ENCODE assay signal across 8 mouse cellular contexts in genomic region chr8:84067911-84068310, GRCm38 (mm10). TPM values are rescaled to one million over a fixed set of nuclear protein-coding genes. Genes with fewer than 3 reads are reported as not detected.
DNase-seq lines count a peak whose midpoint lies in the region; ATAC-seq and TF ChIP-seq lines count a peak whose summit lies in the region.

No protein-coding gene starts in this region.

- TF ChIP-seq EP300 in CH12.LX (IDR thresholded peaks at IDR 0.05; ENCODE audit: low read length) = no peak
- no peak for TF ChIP-seq EP300 in liver, postnatal 0 days (IDR thresholded peaks at IDR 0.05; ENCODE audit: low read depth)

- no peak overlapping the region for H3K27ac ChIP-seq in CH12.LX (ENCODE audit: insufficient read depth, low read depth)
- H3K27ac ChIP-seq in heart, embryonic 16.5 days (ENCODE audit: low read length) = peak overlapping the region; percentile 5
- H3K27ac ChIP-seq in liver, postnatal 0 days (ENCODE audit: low read depth) = no peak overlapping the region

- H3K27me3 ChIP-seq in CH12.LX (replicated peaks) = no peaks in the 10 kb centered on the region
- no peaks in the 10 kb centered on the region for H3K27me3 ChIP-seq in heart, embryonic 16.5 days (ENCODE audit: control insufficient read depth, insufficient read depth, low read length)
- no peaks in the 10 kb centered on the region for H3K27me3 ChIP-seq in liver, postnatal 0 days (ENCODE audit: insufficient read depth, low read length)

- H3K4me2 ChIP-seq in CH12.LX (ENCODE audit: insufficient read depth, low read depth, poor library complexity, severe bottlenecking) = peak overlapping the region; percentile 81
- H3K4me2 ChIP-seq in heart, embryonic 16.5 days (ENCODE audit: low read depth, low read length) = peak overlapping the region; percentile 63
- peak overlapping the region; percentile 94 for H3K4me2 ChIP-seq in liver, postnatal 0 days (ENCODE audit: low read depth, low read length)

- ATAC-seq in heart, embryonic 16.5 days (replicated peaks; ENCODE audit: extremely low read depth, insufficient read depth, low FRiP score) = no peak
- no peak for ATAC-seq in liver, postnatal 0 days

- TF ChIP-seq POLR2A in CH12.LX (IDR thresholded peaks at IDR 0.05; ENCODE audit: low read depth, low read length) = no peak

- peaks cover 14% of the 10 kb centered on the region; the same call in 1 of the 2 replicates for H3K79me2 ChIP-seq in CH12.LX (replicated peaks; ENCODE audit: control insufficient read depth, extremely low read depth, insufficient read depth, poor library complexity, severe bottlenecking)

- H3K4me3 ChIP-seq in CH12.LX (replicated peaks in 1 of 3; ENCODE audit: low read depth in 2 of 3, low read length in 2 of 3, poor library complexity in 1 of 3) = peak overlapping the region in 2 of 3 experiments; percentile 61 to 70
- H3K4me3 ChIP-seq in heart, embryonic 16.5 days (ENCODE audit: low read length) = peak overlapping the region; percentile 85; the same call in 1 of the 2 replicates
- peak overlapping the region; percentile 74; the same call in 1 of the 2 replicates for H3K4me3 ChIP-seq in liver, postnatal 0 days (ENCODE audit: low read depth, low read length)

- in situ Hi-C loops in CH12.LX (cut with MboI; ENCODE audit: low pct_ligation_motif_present, low pct_unique_long_range_greater_than_20kb, low sequenced_read_pairs) = no loop called here

- no peaks in the 10 kb centered on the region for H3K9me3 ChIP-seq in CH12.LX (replicated peaks; ENCODE audit: low read length)
- H3K9me3 ChIP-seq in heart, embryonic 16.5 days (replicated peaks; ENCODE audit: control insufficient read depth, low read length) = no peaks in the 10 kb centered on the region
- no peaks in the 10 kb centered on the region for H3K9me3 ChIP-seq in liver, postnatal 0 days (ENCODE audit: low read length)

- peaks cover 25 to 66% of the 10 kb centered on the region in 2 experiments for H3K4me1 ChIP-seq in CH12.LX (ENCODE audit: control insufficient read depth in 1 of 2, insufficient read depth in 2 of 2)
- H3K4me1 ChIP-seq in heart, embryonic 16.5 days (ENCODE audit: control insufficient read depth, insufficient read depth, low read length) = peaks cover 47% of the 10 kb centered on the region
- H3K4me1 ChIP-seq in liver, postnatal 0 days (ENCODE audit: insufficient read depth) = peaks cover 44% of the 10 kb centered on the region

- 69% methylated on average over 7 of the region's 7 CpGs for WGBS in heart, embryonic 16.5 days
- 80% methylated on average over 7 of the region's 7 CpGs for WGBS in liver, postnatal 0 days (ENCODE audit: insufficient replicate concordance)

- no peak for TF ChIP-seq CTCF in CH12.LX (conservative IDR thresholded peaks at IDR 0.05 in 1 of 2, IDR thresholded peaks at IDR 0.05 in 1 of 2; ENCODE audit: low read depth in 2 of 2, low read length in 2 of 2)
- TF ChIP-seq CTCF in liver, postnatal 0 days (IDR thresholded peaks at IDR 0.05; ENCODE audit: low read depth) = no peak

- DNase-seq in heart, adult 11 months = peak; percentile 92
- DNase-seq in heart, postnatal 4 days = no peak
- no peak for DNase-seq in CH12.LX (ENCODE audit: extremely low read depth)
- no peak for DNase-seq in liver, postnatal 0 days
- DNase-seq in adrenal gland, postnatal 36 days = no peak
- DNase-seq in cerebellum, postnatal 36 days = no peak
- no peak for DNase-seq in embryo, embryonic 10 days (ENCODE audit: low spot score)

- no peak for TF ChIP-seq RAD21 in CH12.LX (IDR thresholded peaks at IDR 0.05; ENCODE audit: low read depth, low read length)

- dilution Hi-C loops in CH12.LX (cut with MboI; ENCODE audit: extremely low pct_ligation_motif_present, extremely low pct_unique_long_range_greater_than_20kb, low sequenced_read_pairs) = no loop called here

- H3K9ac ChIP-seq in CH12.LX (ENCODE audit: insufficient read depth, low read depth) = peak overlapping the region; percentile 43; the same call in 1 of the 2 replicates
- H3K9ac ChIP-seq in heart, embryonic 16.5 days (ENCODE audit: low read length) = no peak overlapping the region
- H3K9ac ChIP-seq in liver, postnatal 0 days (replicated peaks) = no peak overlapping the region

- peaks cover 0 to 22% of the 10 kb centered on the region in 2 experiments for H3K36me3 ChIP-seq in CH12.LX (replicated peaks in 1 of 2; ENCODE audit: control insufficient read depth in 1 of 2, insufficient read depth in 1 of 2, low read length in 1 of 2)
- H3K36me3 ChIP-seq in heart, embryonic 16.5 days (ENCODE audit: control insufficient read depth, insufficient read depth) = no peaks in the 10 kb centered on the region
- H3K36me3 ChIP-seq in liver, postnatal 0 days (replicated peaks; ENCODE audit: insufficient read depth, low read length) = no peaks in the 10 kb centered on the region

TF ChIP-seq in CH12.LX, 34 proteins besides CTCF, POLR2A, EP300 and RAD21:
- TF ChIP-seq ZNF384 (IDR thresholded peaks at IDR 0.05; ENCODE audit: low read depth, low read length) = no peak
- no peak for TF ChIP-seq UBTF (IDR thresholded peaks at IDR 0.05; ENCODE audit: low read depth, low read length)
- no peak for TF ChIP-seq KAT2A (IDR thresholded peaks at IDR 0.05; ENCODE audit: insufficient replicate concordance, low read length)
- TF ChIP-seq MAFK (IDR thresholded peaks at IDR 0.05; ENCODE audit: insufficient replicate concordance, low read length) = no peak
- TF ChIP-seq ZC3H11A (IDR thresholded peaks at IDR 0.05; ENCODE audit: low read depth, low read length) = no peak
- TF ChIP-seq MEF2A (IDR thresholded peaks at IDR 0.05; ENCODE audit: borderline replicate concordance, low read depth, low read length) = no peak
- TF ChIP-seq TBP (conservative IDR thresholded peaks at IDR 0.05; ENCODE audit: low read depth, low read length) = no peak
- TF ChIP-seq CHD1 (IDR thresholded peaks at IDR 0.05; ENCODE audit: low read depth, low read length) = no peak

RNA-seq across cellular contexts. Expression of gene Rfx1, which starts 1.3 kb away (rescaled TPM):
- 10 to 100 TPM; 12.5 to 13.5 TPM for total RNA-seq in heart, postnatal 4 days (2021)
- total RNA-seq in CH12.LX (2012; rRNA removed) (9.9 and 10.8 TPM in 2 replicates), CH12.LX (2014; rRNA removed) (3.2 and 3.5 TPM in 2 replicates)
- polyA plus RNA-seq in CH12.LX (2012; ENCODE audit: insufficient read length, low read depth) = 10.7 and 13.1 TPM in 2 replicates
- polyA plus RNA-seq in heart, embryonic 16.5 days (2015; fragmentation: Nextera tagmentation; extraction: Ambion mirVana) = 5.9 and 6.4 TPM in 2 replicates
- 1.3 and 1.5 TPM in 2 replicates for polyA plus RNA-seq in liver, postnatal 0 days (2015; fragmentation: Nextera tagmentation; extraction: Ambion mirVana)
- total RNA-seq in adrenal gland, postnatal 36 days (2021) = 10 to 100 TPM; 13.2 to 19.9 TPM

RNA-seq across cellular contexts. Expression of gene Gm10643, which starts 3.0 kb away (rescaled TPM):
- 1 to 10 TPM; 3.7 to 4.5 TPM for total RNA-seq in heart, postnatal 4 days (2021)
- total RNA-seq in CH12.LX (2012; rRNA removed) = 0.55 and 0.76 TPM in 2 replicates
- total RNA-seq in CH12.LX (2014; rRNA removed) = 0.39 and 0.42 TPM in 2 replicates
- 0.14 TPM in 1 of 2 replicates, not detected in the other for polyA plus RNA-seq in CH12.LX (2012; ENCODE audit: insufficient read length, low read depth)
- 0.95 and 1.2 TPM in 2 replicates for polyA plus RNA-seq in heart, embryonic 16.5 days (2015; fragmentation: Nextera tagmentation; extraction: Ambion mirVana)
- 0.36 and 0.41 TPM in 2 replicates for polyA plus RNA-seq in liver, postnatal 0 days (2015; fragmentation: Nextera tagmentation; extraction: Ambion mirVana)
- total RNA-seq in adrenal gland, postnatal 36 days (2021) = 1 to 10 TPM; 3.1 to 3.2 TPM

RNA-seq across cellular contexts. Expression of gene Rln3, which starts 23.1 kb away (rescaled TPM):
- total RNA-seq in heart, postnatal 4 days (2021) = not detected
- total RNA-seq in CH12.LX (2012; rRNA removed) = not detected in 2 replicates
- not detected in 2 replicates for total RNA-seq in CH12.LX (2014; rRNA removed)
- polyA plus RNA-seq in CH12.LX (2012; ENCODE audit: insufficient read length, low read depth) = not detected in 2 replicates
- 0.24 TPM in 1 of 2 replicates, not detected in the other for polyA plus RNA-seq in heart, embryonic 16.5 days (2015; fragmentation: Nextera tagmentation; extraction: Ambion mirVana)
- polyA plus RNA-seq in liver, postnatal 0 days (2015; fragmentation: Nextera tagmentation; extraction: Ambion mirVana) = 0.18 TPM in 1 of 2 replicates, not detected in the other
- not detected for total RNA-seq in adrenal gland, postnatal 36 days (2021)

RNA-seq across cellular contexts. Expression of gene Il27ra, which starts 25.5 kb away (rescaled TPM):
- 1 to 10 TPM; 4.0 to 4.2 TPM for total RNA-seq in heart, postnatal 4 days (2021)
- total RNA-seq in CH12.LX (2012; rRNA removed) (0.97 and 1.4 TPM in 2 replicates), CH12.LX (2014; rRNA removed) (2.1 and 2.3 TPM in 2 replicates)
- polyA plus RNA-seq in CH12.LX (2012; ENCODE audit: insufficient read length, low read depth) = 2.4 and 3.0 TPM in 2 replicates
- polyA plus RNA-seq in heart, embryonic 16.5 days (2015; fragmentation: Nextera tagmentation; extraction: Ambion mirVana) = 6.0 and 6.5 TPM in 2 replicates
- 0.76 and 0.88 TPM in 2 replicates for polyA plus RNA-seq in liver, postnatal 0 days (2015; fragmentation: Nextera tagmentation; extraction: Ambion mirVana)
- total RNA-seq in adrenal gland, postnatal 36 days (2021) = 1 to 10 TPM; 2.0 to 2.2 TPM

RNA-seq across cellular contexts. Expression of gene Dcaf15, which starts 36.7 kb away (rescaled TPM):
- 10 to 100 TPM; 19.7 to 20.5 TPM for total RNA-seq in heart, postnatal 4 days (2021)
- total RNA-seq in CH12.LX (2012; rRNA removed) (44.3 and 47.9 TPM in 2 replicates), CH12.LX (2014; rRNA removed) (38.5 and 39.3 TPM in 2 replicates)
- polyA plus RNA-seq in CH12.LX (2012; ENCODE audit: insufficient read length, low read depth) = 48.3 and 50.7 TPM in 2 replicates
- 5.4 and 6.0 TPM in 2 replicates for polyA plus RNA-seq in heart, embryonic 16.5 days (2015; fragmentation: Nextera tagmentation; extraction: Ambion mirVana)
- polyA plus RNA-seq in liver, postnatal 0 days (2015; fragmentation: Nextera tagmentation; extraction: Ambion mirVana) = 2.3 and 2.8 TPM in 2 replicates
- 10 to 100 TPM; 16.7 to 19.4 TPM for total RNA-seq in adrenal gland, postnatal 36 days (2021)
